Mouse (Mus musculus): ENCODE results near the gene Dph1. TPM values are rescaled to one million over a fixed set of nuclear protein-coding genes. Genes with fewer than 3 reads are reported as not detected.

Dph1 gene
- polyA plus RNA-seq, 2 experiments = 25.5 to 30.0 TPM

DNA sequence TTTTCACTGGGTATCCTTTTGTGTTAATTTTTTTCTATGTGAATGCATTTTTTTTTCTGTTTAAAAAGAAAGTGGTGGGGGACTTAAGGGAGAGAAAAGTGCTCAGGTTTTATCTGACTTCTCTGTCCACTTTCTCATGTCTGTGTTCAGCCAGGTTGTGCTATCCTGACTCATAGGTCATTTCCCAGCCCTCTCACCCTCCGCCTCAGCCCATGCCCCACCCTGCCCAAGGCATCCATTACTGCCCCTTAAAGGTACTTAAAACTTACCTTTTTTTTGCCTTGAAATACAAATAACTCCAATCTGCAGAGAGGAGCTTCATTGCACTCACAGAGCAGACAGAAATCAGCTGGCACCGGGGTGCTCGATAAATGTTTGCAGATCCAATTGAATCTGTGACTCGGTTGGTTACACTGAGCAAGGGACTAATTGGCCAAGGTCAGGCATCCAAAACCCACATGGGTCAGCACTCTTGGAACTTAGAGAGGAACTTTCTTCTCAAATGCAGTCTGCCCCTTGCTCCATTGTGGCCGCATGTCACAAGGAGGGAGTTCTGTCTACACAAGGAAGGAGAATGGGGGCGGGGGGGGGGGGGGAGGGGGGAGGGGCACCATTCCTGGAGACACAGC is 29.6 kb upstream of the Dph1 start:
- Histone ChIP-seq H3K4me3 (replicated peaks; ENCODE audit: low read length) (no peak overlapping the region), H3K4me2 (replicated peaks; ENCODE audit: low read depth, low read length, severe bottlenecking) (no peak overlapping the region), H3K9me3 (ENCODE audit: control insufficient read depth, low read length) (no peaks in the 10 kb centered on the region), H3K36me3 (ENCODE audit: control insufficient read depth, insufficient read depth, low read length) (no peaks in the 10 kb centered on the region), H3K9ac (ENCODE audit: low read depth, low read length, severe bottlenecking) (no peak overlapping the region), H3K27ac (replicated peaks; ENCODE audit: low read depth, low read length) (no peak overlapping the region), H3K4me1 (ENCODE audit: control insufficient read depth, insufficient read depth, low read length) (no peaks in the 10 kb centered on the region), H3K27me3 (ENCODE audit: control insufficient read depth, insufficient read depth, low read length) (no peaks in the 10 kb centered on the region)
- no peak for DNase-seq (ENCODE audit: low spot score)
- ATAC-seq (ENCODE audit: low FRiP score, low read depth) = no peak
- TF ChIP-seq POLR2A (IDR thresholded peaks at IDR 0.05; ENCODE audit: borderline replicate concordance, extremely low read depth, insufficient read depth, insufficient read length) = no peak
- 60% methylated on average over 5 of the region's 6 CpGs for WGBS

- no peaks in the 10 kb centered on the region for H3K36me3 ChIP-seq (ENCODE audit: control insufficient read depth, insufficient read depth, low read length)
- no peak overlapping the region for H3K4me2 ChIP-seq (replicated peaks; ENCODE audit: low read depth, low read length, severe bottlenecking)
- ATAC-seq (ENCODE audit: low FRiP score, low read depth) (no peak), DNase-seq (ENCODE audit: low spot score) (no peak)
- H3K4me1 ChIP-seq (ENCODE audit: control insufficient read depth, insufficient read depth, low read length) = no peaks in the 10 kb centered on the region
- H3K4me3 ChIP-seq (replicated peaks; ENCODE audit: low read length) = no peak overlapping the region
- H3K27ac ChIP-seq (replicated peaks; ENCODE audit: low read depth, low read length) = no peak overlapping the region
- H3K27me3 ChIP-seq (ENCODE audit: control insufficient read depth, insufficient read depth, low read length) = no peaks in the 10 kb centered on the region
- no peak for TF ChIP-seq POLR2A (IDR thresholded peaks at IDR 0.05; ENCODE audit: borderline replicate concordance, extremely low read depth, insufficient read depth, insufficient read length)
- 55% methylated on average over 9 of the region's 9 CpGs for WGBS
- no peak overlapping the region for H3K9ac ChIP-seq (ENCODE audit: low read depth, low read length, severe bottlenecking)
- no peaks in the 10 kb centered on the region for H3K9me3 ChIP-seq (ENCODE audit: control insufficient read depth, low read length)
Measured at GRCm38 (mm10) chr11:75220115-75220514, 29.1 kb upstream of the Dph1 start.

GRCm38 (mm10) chr11:75214081-75214950 is 23.3 kb upstream of the Dph1 start:
- Histone ChIP-seq H3K4me3 (replicated peaks; ENCODE audit: low read length) (peak overlapping the region; percentile 29), H3K4me1 (ENCODE audit: control insufficient read depth, insufficient read depth, low read length) (peaks cover 19% of the 10 kb centered on the region), H3K27ac (replicated peaks; ENCODE audit: low read depth, low read length) (no peak overlapping the region), H3K4me2 (replicated peaks; ENCODE audit: low read depth, low read length, severe bottlenecking) (peak overlapping the region; percentile 65), H3K9ac (ENCODE audit: low read depth, low read length, severe bottlenecking) (peak overlapping the region; percentile 54), H3K36me3 (ENCODE audit: control insufficient read depth, insufficient read depth, low read length) (no peaks in the 10 kb centered on the region), H3K27me3 (ENCODE audit: control insufficient read depth, insufficient read depth, low read length) (no peaks in the 10 kb centered on the region), H3K9me3 (ENCODE audit: control insufficient read depth, low read length) (no peaks in the 10 kb centered on the region)
- DNase-seq (ENCODE audit: low spot score) (no peak), ATAC-seq (ENCODE audit: low FRiP score, low read depth) (no peak)
- TF ChIP-seq POLR2A (IDR thresholded peaks at IDR 0.05; ENCODE audit: borderline replicate concordance, extremely low read depth, insufficient read depth, insufficient read length) = no peak
- 18% methylated on average over 13 of the region's 13 CpGs for WGBS

GRCm38 (mm10) chr11:75213372-75214080 is 22.5 kb upstream of the Dph1 start:
- peaks cover 19% of the 10 kb centered on the region for H3K4me1 ChIP-seq (ENCODE audit: control insufficient read depth, insufficient read depth, low read length)
- DNase-seq (ENCODE audit: low spot score) (no peak), ATAC-seq (ENCODE audit: low FRiP score, low read depth) (no peak)
- 3% methylated on average over 29 of the region's 35 CpGs for WGBS
- H3K27me3 ChIP-seq (ENCODE audit: control insufficient read depth, insufficient read depth, low read length) = no peaks in the 10 kb centered on the region
- H3K9me3 ChIP-seq (ENCODE audit: control insufficient read depth, low read length) = no peaks in the 10 kb centered on the region
- H3K27ac ChIP-seq (replicated peaks; ENCODE audit: low read depth, low read length) = no peak overlapping the region
- H3K9ac ChIP-seq (ENCODE audit: low read depth, low read length, severe bottlenecking) = peak overlapping the region; percentile 54
- TF ChIP-seq POLR2A (IDR thresholded peaks at IDR 0.05; ENCODE audit: borderline replicate concordance, extremely low read depth, insufficient read depth, insufficient read length) = no peak
- peak overlapping the region; percentile 29 for H3K4me3 ChIP-seq (replicated peaks; ENCODE audit: low read length)
- peak overlapping the region; percentile 65 for H3K4me2 ChIP-seq (replicated peaks; ENCODE audit: low read depth, low read length, severe bottlenecking)
- H3K36me3 ChIP-seq (ENCODE audit: control insufficient read depth, insufficient read depth, low read length) = no peaks in the 10 kb centered on the region

DNA sequence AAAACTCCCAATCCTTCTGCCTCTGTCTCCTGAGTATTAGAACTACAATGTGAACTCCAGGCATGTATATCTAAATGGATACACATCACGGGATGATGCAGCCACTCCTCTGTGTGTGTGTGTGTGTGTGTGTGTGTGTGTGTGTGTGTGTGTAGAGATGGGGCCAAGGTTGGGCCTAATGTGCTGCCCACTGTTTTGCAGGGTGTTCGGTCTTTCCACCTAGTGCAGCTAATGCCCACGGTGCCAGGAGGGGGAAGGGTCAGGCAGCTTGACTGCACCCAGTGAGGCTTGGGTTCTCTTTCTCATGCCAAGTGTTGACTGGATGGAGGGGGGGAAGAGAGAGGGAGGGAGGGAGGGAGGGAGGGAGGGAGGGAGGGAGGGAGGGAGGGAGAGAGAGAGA is 21.8 kb upstream of the Dph1 start:
- H3K4me3 ChIP-seq (replicated peaks; ENCODE audit: low read length) = no peak overlapping the region
- no peak for TF ChIP-seq POLR2A (IDR thresholded peaks at IDR 0.05; ENCODE audit: borderline replicate concordance, extremely low read depth, insufficient read depth, insufficient read length)
- no peak for ATAC-seq (ENCODE audit: low FRiP score, low read depth)
- H3K4me2 ChIP-seq (replicated peaks; ENCODE audit: low read depth, low read length, severe bottlenecking) = no peak overlapping the region
- H3K27ac ChIP-seq (replicated peaks; ENCODE audit: low read depth, low read length) = no peak overlapping the region
- H3K9ac ChIP-seq (ENCODE audit: low read depth, low read length, severe bottlenecking) = no peak overlapping the region
- H3K9me3 ChIP-seq (ENCODE audit: control insufficient read depth, low read length) = no peaks in the 10 kb centered on the region
- H3K4me1 ChIP-seq (ENCODE audit: control insufficient read depth, insufficient read depth, low read length) = peaks cover 19% of the 10 kb centered on the region
- no peaks in the 10 kb centered on the region for H3K27me3 ChIP-seq (ENCODE audit: control insufficient read depth, insufficient read depth, low read length)
- 59% methylated on average over 3 of the region's 3 CpGs for WGBS
- DNase-seq (ENCODE audit: low spot score) = no peak
- H3K36me3 ChIP-seq (ENCODE audit: control insufficient read depth, insufficient read depth, low read length) = no peaks in the 10 kb centered on the region
